Mouse (Mus musculus) lung, adult 2 months (tissue): ENCODE data around the gene Dcaf8.

Experiments used
- CTCF ChIP-seq: fragments of 200-500 bp; IDR thresholded peaks from 2 replicates; pipeline ENCODE4 v1.5.1; 2011; ENCODE audit warnings: mild to moderate bottlenecking, low read length, control low read depth; ENCODE audit not compliant: insufficient read depth
- POLR2A ChIP-seq: fragments of 200-500 bp; IDR thresholded peaks from 2 replicates; pipeline ENCODE4 v1.6.1; 2011; ENCODE audit warnings: low read depth, mild to moderate bottlenecking, control low read depth, low read length, borderline replicate concordance; ENCODE audit errors: extremely low read depth

GRCm38 (mm10) chr1:172180881-172181280 is 33.0 kb downstream of the Dcaf8 start:
- TF ChIP-seq CTCF, result no peak
- no peak for TF ChIP-seq POLR2A
